ENCODE assay signal across 18 mouse cellular contexts in genomic region chr7:132416866-132417265, GRCm38 (mm10).
DNase-seq lines count a peak whose midpoint lies in the region; ATAC-seq and TF ChIP-seq lines count a peak whose summit lies in the region.
"Had no signal": no experiment of that assay in that cellular context is flagged by ENCODE, and none has a peak within 500 bp of the region (broad histone marks: within the 10 kb centered on the region; RNA-seq: fewer than 3 reads in every experiment).

No protein-coding gene starts in this region.

- no peak overlapping the region for H3K4me3 ChIP-seq in neural tube, embryonic 11.5 days (ENCODE audit: low read depth, low read length)
- no peak overlapping the region for H3K4me3 ChIP-seq in kidney, embryonic 14.5 days (ENCODE audit: low read length)
- no peak overlapping the region for H3K4me3 ChIP-seq in intestine, embryonic 15.5 days (replicated peaks)
- H3K4me3 ChIP-seq in forebrain, postnatal 0 days (ENCODE audit: low read depth, low read length) = no peak overlapping the region
- H3K4me3 ChIP-seq: embryonic facial prominence, embryonic 15.5 days; forebrain, embryonic 12.5 days had no signal

- no peak for ATAC-seq in neural tube, embryonic 11.5 days (ENCODE audit: insufficient read depth, low FRiP score, low TSS enrichment)
- peak; percentile 55 for ATAC-seq in kidney, embryonic 14.5 days (ENCODE audit: low FRiP score, low TSS enrichment)
- ATAC-seq in intestine, embryonic 15.5 days = no peak
- no peak for ATAC-seq in forebrain, postnatal 0 days
- ATAC-seq: midbrain, embryonic 16.5 days had no signal

- H3K4me2 ChIP-seq in neural tube, embryonic 11.5 days (ENCODE audit: low read depth) = no peak overlapping the region
- H3K4me2 ChIP-seq in kidney, embryonic 14.5 days (replicated peaks; ENCODE audit: low read depth, low read length) = no peak overlapping the region
- H3K4me2 ChIP-seq in intestine, embryonic 15.5 days (replicated peaks) = no peak overlapping the region
- H3K4me2 ChIP-seq in forebrain, postnatal 0 days (ENCODE audit: low read depth) = no peak overlapping the region
- H3K4me2 ChIP-seq: embryonic facial prominence, embryonic 15.5 days; forebrain, embryonic 12.5 days; heart, embryonic 11.5 days had no signal

- no peak for TF ChIP-seq CTCF in forebrain, postnatal 0 days (IDR thresholded peaks at IDR 0.05; ENCODE audit: low read depth)

- no peaks in the 10 kb centered on the region for H3K36me3 ChIP-seq in neural tube, embryonic 11.5 days (ENCODE audit: control insufficient read depth, insufficient read depth, low read length)
- no peaks in the 10 kb centered on the region for H3K36me3 ChIP-seq in kidney, embryonic 14.5 days (ENCODE audit: control insufficient read depth, insufficient read depth, low read length)
- H3K36me3 ChIP-seq in intestine, embryonic 15.5 days = no peaks in the 10 kb centered on the region
- no peaks in the 10 kb centered on the region for H3K36me3 ChIP-seq in forebrain, postnatal 0 days (ENCODE audit: insufficient read depth)
- H3K36me3 ChIP-seq: embryonic facial prominence, embryonic 15.5 days; forebrain, embryonic 12.5 days had no signal

- WGBS in neural tube, embryonic 11.5 days = 49% methylated on average over 9 of the region's 9 CpGs
- 20% methylated on average over 9 of the region's 9 CpGs for WGBS in kidney, embryonic 14.5 days
- WGBS in intestine, embryonic 15.5 days = 45% methylated on average over 9 of the region's 9 CpGs
- 74% methylated on average over 9 of the region's 9 CpGs for WGBS in forebrain, postnatal 0 days

- H3K9ac ChIP-seq in neural tube, embryonic 11.5 days (ENCODE audit: low read length) = no peak overlapping the region
- no peak overlapping the region for H3K9ac ChIP-seq in kidney, embryonic 14.5 days (ENCODE audit: low read depth, low read length)
- H3K9ac ChIP-seq in intestine, embryonic 15.5 days = no peak overlapping the region
- H3K9ac ChIP-seq in forebrain, postnatal 0 days = no peak overlapping the region
- H3K9ac ChIP-seq: embryonic facial prominence, embryonic 15.5 days; forebrain, embryonic 12.5 days; liver, embryonic 14.5 days had no signal

- DNase-seq in neural tube, embryonic 11.5 days (ENCODE audit: low spot score) = peak; percentile 42
- no peak for DNase-seq in neural tube, embryonic 10.5 days (ENCODE audit: extremely low spot score, low spot score)
- DNase-seq in kidney, postnatal 4 days = peak; percentile 38 to 58
- DNase-seq in retina, postnatal 1 day = peak; percentile 43
- DNase-seq in forebrain, postnatal 0 days = no peak
- DNase-seq in right cerebral cortex, postnatal 25 days = no peak
- DNase-seq: adrenal gland, postnatal 36 days; cerebellum, adult 9-10 months; heart, postnatal 36 days; left cerebral cortex, postnatal 4 days; thymus, postnatal 36 days had no signal

- H3K27me3 ChIP-seq in neural tube, embryonic 11.5 days (ENCODE audit: control insufficient read depth, insufficient read depth, low read length) = no peaks in the 10 kb centered on the region
- H3K27me3 ChIP-seq in kidney, embryonic 14.5 days (ENCODE audit: control insufficient read depth, insufficient read depth, low read length) = no peaks in the 10 kb centered on the region
- no peaks in the 10 kb centered on the region for H3K27me3 ChIP-seq in intestine, embryonic 15.5 days (replicated peaks)
- no peaks in the 10 kb centered on the region for H3K27me3 ChIP-seq in forebrain, postnatal 0 days (ENCODE audit: insufficient read depth, low read length)
- H3K27me3 ChIP-seq: embryonic facial prominence, embryonic 15.5 days; forebrain, embryonic 12.5 days had no signal

- H3K27ac ChIP-seq in neural tube, embryonic 11.5 days (ENCODE audit: low read depth, low read length) = no peak overlapping the region; the same call in 1 of the 2 replicates
- no peak overlapping the region for H3K27ac ChIP-seq in kidney, embryonic 14.5 days (ENCODE audit: low read depth, low read length)
- no peak overlapping the region for H3K27ac ChIP-seq in intestine, embryonic 15.5 days
- no peak overlapping the region for H3K27ac ChIP-seq in forebrain, postnatal 0 days (ENCODE audit: low read depth, low read length)
- H3K27ac ChIP-seq: embryonic facial prominence, embryonic 15.5 days; forebrain, embryonic 12.5 days; liver, embryonic 14.5 days had no signal

- no peaks in the 10 kb centered on the region for H3K9me3 ChIP-seq in neural tube, embryonic 11.5 days (ENCODE audit: control insufficient read depth, low read length)
- no peaks in the 10 kb centered on the region for H3K9me3 ChIP-seq in kidney, embryonic 14.5 days (ENCODE audit: control insufficient read depth, low read length)
- no peaks in the 10 kb centered on the region for H3K9me3 ChIP-seq in intestine, embryonic 15.5 days
- H3K9me3 ChIP-seq in forebrain, postnatal 0 days (ENCODE audit: low read length) = no peaks in the 10 kb centered on the region
- H3K9me3 ChIP-seq: embryonic facial prominence, embryonic 15.5 days; forebrain, embryonic 12.5 days had no signal

- H3K4me1 ChIP-seq in neural tube, embryonic 11.5 days (ENCODE audit: control insufficient read depth, insufficient read depth, low read length) = peaks cover 5% of the 10 kb centered on the region; the same call in 1 of the 2 replicates
- peaks cover 12% of the 10 kb centered on the region; the same call in 1 of the 2 replicates for H3K4me1 ChIP-seq in kidney, embryonic 14.5 days (ENCODE audit: control insufficient read depth, insufficient read depth, low read length)
- H3K4me1 ChIP-seq in intestine, embryonic 15.5 days (replicated peaks) = no peaks in the 10 kb centered on the region
- H3K4me1 ChIP-seq in forebrain, postnatal 0 days (ENCODE audit: insufficient read depth) = no peaks in the 10 kb centered on the region
- H3K4me1 ChIP-seq: embryonic facial prominence, embryonic 15.5 days had no signal

Comparison
In these comparisons a context has a peak if more than half of its experiments do, and no peak if none do; other contexts are left out.
1. DNase-seq: peak in neural tube, embryonic 11.5 days (single experiment), kidney, postnatal 4 days (2 of 2) and retina, postnatal 1 day (single experiment); none in neural tube, embryonic 10.5 days (single experiment), forebrain, postnatal 0 days (single experiment) and right cerebral cortex, postnatal 25 days (single experiment).